Mouse (Mus musculus) MEL (cell line): ENCODE measurements around the gene Prkcb. TPM values are rescaled to one million over a fixed set of nuclear protein-coding genes. Genes with fewer than 3 reads are reported as not detected.

ENCODE experiments used
- DNase-seq: peaks from one replicate; pipeline ENCODE4 v3.0.0; 2011; ENCODE audit warnings: low read depth, low spot score
- H3K27ac ChIP-seq: 2 replicates; pipeline ENCODE4 v1.5.1; 2012; ENCODE audit warnings: low read depth, mild to moderate bottlenecking, control low read depth, low read length, moderate library complexity; ENCODE audit not compliant: control insufficient read depth
- H3K27me3 ChIP-seq, 2 experiments: fragments of 150-350 bp in 1 of 2; sonication (generic) in 1 of 2; 2 replicates each; pipeline ENCODE4 v1.6.1; 2012; ENCODE audit warnings: low read length in 2 of 2, mild to moderate bottlenecking in 2 of 2, improper control_type of control experiment in 1 of 2, moderate library complexity in 1 of 2; ENCODE audit not compliant: insufficient read depth in 2 of 2, control insufficient read depth in 1 of 2
- H3K36me3 ChIP-seq, 2 experiments: 2 replicates each; pipeline ENCODE4 v1.6.1; 2012 to 2014; ENCODE audit warnings: low read length in 2 of 2, improper control_type of control experiment in 1 of 2, inconsistent platforms in 1 of 2, mild to moderate bottlenecking in 1 of 2; ENCODE audit not compliant: insufficient read depth in 2 of 2, control insufficient read depth in 1 of 2
- H3K4me1 ChIP-seq, 2 experiments: fragments of 150-350 bp in 1 of 2; sonication (generic) in 1 of 2; 2 replicates each; pipeline ENCODE4 v1.6.1; 2012; ENCODE audit warnings: low read length in 2 of 2, improper control_type of control experiment in 1 of 2, mild to moderate bottlenecking in 1 of 2; ENCODE audit not compliant: insufficient read depth in 2 of 2, control insufficient read depth in 1 of 2
- H3K4me3 ChIP-seq, 2 experiments: fragments of 150-350 bp in 1 of 2; sonication (generic) in 1 of 2; 2 replicates each; pipeline ENCODE4 v1.5.1; 2012; ENCODE audit warnings: low read depth in 2 of 2, low read length in 2 of 2, mild to moderate bottlenecking in 2 of 2, moderate library complexity in 2 of 2, control low read depth in 1 of 2, improper control_type of control experiment in 1 of 2; ENCODE audit not compliant: control insufficient read depth in 1 of 2, insufficient read depth in 1 of 2
- H3K79me2 ChIP-seq: 2 replicates; pipeline ENCODE4 v1.6.1; 2012; ENCODE audit warnings: mild to moderate bottlenecking, low read length, moderate library complexity; ENCODE audit not compliant: control insufficient read depth, poor library complexity, insufficient read depth
- H3K9ac ChIP-seq: 2 replicates; pipeline ENCODE4 v1.6.1; 2012; ENCODE audit warnings: low read depth, mild to moderate bottlenecking, control low read depth, low read length, moderate library complexity; ENCODE audit not compliant: control insufficient read depth, poor library complexity, severe bottlenecking
- H3K9me3 ChIP-seq: fragments of 150-350 bp; sonication (generic); replicated peaks from 2 replicates; pipeline ENCODE4 v1.6.1; 2012; ENCODE audit warnings: mild to moderate bottlenecking, low read length, improper control_type of control experiment, moderate library complexity; ENCODE audit not compliant: insufficient read depth
- BHLHE40 ChIP-seq: IDR thresholded peaks from 2 replicates; pipeline ENCODE4 v1.6.1; 2012; ENCODE audit warnings: low read depth, mild to moderate bottlenecking, inconsistent platforms, low read length, improper control_type of control experiment, borderline replicate concordance
- E2F4 ChIP-seq: IDR thresholded peaks from 2 replicates; pipeline ENCODE4 v1.6.1; 2011; ENCODE audit warnings: low read depth, low read length, improper control_type of control experiment, borderline replicate concordance
- EP300 ChIP-seq, 2 experiments: IDR thresholded peaks; 2 replicates each; pipeline ENCODE4 v1.6.1; 2011; ENCODE audit warnings: improper control_type of control experiment in 2 of 2, low read length in 2 of 2, low read depth in 1 of 2, mild to moderate bottlenecking in 1 of 2
- ETS1 ChIP-seq: IDR thresholded peaks from 2 replicates; pipeline ENCODE4 v1.6.1; 2012; ENCODE audit warnings: low read depth, mild to moderate bottlenecking, inconsistent platforms, low read length, improper control_type of control experiment, moderate library complexity
- KAT2A ChIP-seq: conservative IDR thresholded peaks from 2 replicates; pipeline ENCODE4 v1.6.1; 2012; ENCODE audit warnings: low read depth, low read length, improper control_type of control experiment, inconsistent platforms
- MAX ChIP-seq: IDR thresholded peaks from 2 replicates; pipeline ENCODE4 v1.6.1; 2011; ENCODE audit warnings: low read length, improper control_type of control experiment
- MAZ ChIP-seq: IDR thresholded peaks from 2 replicates; pipeline ENCODE4 v1.6.1; 2012; ENCODE audit warnings: low read depth, mild to moderate bottlenecking, inconsistent platforms, low read length, improper control_type of control experiment
- MEF2A ChIP-seq: IDR thresholded peaks from 2 replicates; pipeline ENCODE4 v1.6.1; 2014; ENCODE audit warnings: low read depth, mild to moderate bottlenecking, inconsistent platforms, low read length, improper control_type of control experiment; ENCODE audit not compliant: poor library complexity, insufficient replicate concordance, severe bottlenecking; ENCODE audit errors: extremely low read depth
- MXI1 ChIP-seq: IDR thresholded peaks from 2 replicates; pipeline ENCODE4 v1.6.1; 2011; ENCODE audit warnings: mild to moderate bottlenecking, low read depth, low read length, improper control_type of control experiment
- POLR2AphosphoS2 ChIP-seq: IDR thresholded peaks from 2 replicates; pipeline ENCODE4 v1.6.1; 2011; ENCODE audit warnings: low read length, improper control_type of control experiment
- POLR2AphosphoS5 ChIP-seq: IDR thresholded peaks from 2 replicates; pipeline ENCODE4 v1.6.1; 2012; ENCODE audit warnings: low read depth, borderline replicate concordance, mild to moderate bottlenecking, inconsistent platforms, low read length, moderate library complexity, mixed read lengths
- RAD21 ChIP-seq: IDR thresholded peaks from 2 replicates; pipeline ENCODE4 v1.6.1; 2011; ENCODE audit warnings: mild to moderate bottlenecking, low read depth, low read length, improper control_type of control experiment
- SIN3A ChIP-seq: IDR thresholded peaks from 2 replicates; pipeline ENCODE4 v1.6.1; 2012; ENCODE audit warnings: low read length, improper control_type of control experiment, inconsistent platforms
- UBTF ChIP-seq: IDR thresholded peaks from 2 replicates; pipeline ENCODE4 v1.6.1; 2012; ENCODE audit warnings: low read depth, mild to moderate bottlenecking, inconsistent platforms, low read length, improper control_type of control experiment, moderate library complexity, borderline replicate concordance; ENCODE audit not compliant: insufficient read depth
- USF2 ChIP-seq, 2 experiments: IDR thresholded peaks; 2 replicates each; pipeline ENCODE4 v1.6.1; 2011 to 2012; ENCODE audit warnings: improper control_type of control experiment in 2 of 2, low read length in 2 of 2, borderline replicate concordance in 1 of 2, inconsistent platforms in 1 of 2, low read depth in 1 of 2, mild to moderate bottlenecking in 1 of 2; ENCODE audit not compliant: insufficient read depth in 1 of 2
- ZC3H11A ChIP-seq: IDR thresholded peaks from 2 replicates; pipeline ENCODE4 v1.6.1; 2012; ENCODE audit warnings: low read depth, mild to moderate bottlenecking, inconsistent platforms, low read length, improper control_type of control experiment
- ZNF384 ChIP-seq: IDR thresholded peaks from 2 replicates; pipeline ENCODE4 v1.6.1; 2012; ENCODE audit warnings: low read depth, mild to moderate bottlenecking, inconsistent platforms, low read length, improper control_type of control experiment
- polyA plus RNA-seq, 2 experiments: library from polyadenylated mRNA; stranded (reverse) in 1 of 2; unstranded in 1 of 2; fragments of >175 nt in 1 of 2; fragments of >200 nt in 1 of 2; gene quantifications; 2 replicates each; pipeline versions ENCODE4 v1.2.1 to v1.2.4; 2012; ENCODE audit warnings: low replicate concordance in 2 of 2, low read depth in 1 of 2; ENCODE audit not compliant: insufficient read length in 2 of 2, insufficient read depth in 1 of 2, missing spikeins in 1 of 2
- total RNA-seq: library from RNA; depleted of rRNA; stranded (reverse); fragments of 300-350 nt; gene quantifications from 2 replicates; pipeline ENCODE4 v1.2.3, GENCODE M21; 2012

The Prkcb gene
- total and polyA plus RNA-seq, 3 experiments, result not detected

DNA sequence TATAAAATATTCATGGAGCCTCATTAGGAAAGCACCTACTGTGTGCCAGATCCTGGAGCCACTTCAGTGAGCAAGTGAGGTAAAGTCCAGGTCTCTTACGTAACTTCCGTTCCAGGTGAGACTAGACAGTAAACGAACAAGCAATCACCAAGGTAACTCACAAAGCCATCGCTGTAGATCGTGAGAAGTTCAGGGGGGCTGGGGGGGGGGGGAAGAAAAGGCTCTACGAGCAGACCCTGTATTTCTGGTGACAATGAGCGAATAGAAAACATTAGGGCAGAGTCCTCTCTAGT is 22.1 kb downstream of the Prkcb start:
- Histone ChIP-seq H3K36me3 (no peaks in the 10 kb centered on the region), H3K9ac (no peak overlapping the region), H3K79me2 (no peaks in the 10 kb centered on the region), H3K27me3 (no peaks in the 10 kb centered on the region), H3K4me1 (no peaks in the 10 kb centered on the region), H3K9me3 (no peaks in the 10 kb centered on the region), H3K27ac (no peak overlapping the region), H3K4me3 (no peak overlapping the region)
- TF ChIP-seq POLR2AphosphoS2, result no peak
- TF ChIP-seq E2F4, result no peak
- TF ChIP-seq ETS1, result no peak
- TF ChIP-seq POLR2AphosphoS5, result no peak
- no peak for TF ChIP-seq MXI1
- DNase-seq, result no peak

DNA sequence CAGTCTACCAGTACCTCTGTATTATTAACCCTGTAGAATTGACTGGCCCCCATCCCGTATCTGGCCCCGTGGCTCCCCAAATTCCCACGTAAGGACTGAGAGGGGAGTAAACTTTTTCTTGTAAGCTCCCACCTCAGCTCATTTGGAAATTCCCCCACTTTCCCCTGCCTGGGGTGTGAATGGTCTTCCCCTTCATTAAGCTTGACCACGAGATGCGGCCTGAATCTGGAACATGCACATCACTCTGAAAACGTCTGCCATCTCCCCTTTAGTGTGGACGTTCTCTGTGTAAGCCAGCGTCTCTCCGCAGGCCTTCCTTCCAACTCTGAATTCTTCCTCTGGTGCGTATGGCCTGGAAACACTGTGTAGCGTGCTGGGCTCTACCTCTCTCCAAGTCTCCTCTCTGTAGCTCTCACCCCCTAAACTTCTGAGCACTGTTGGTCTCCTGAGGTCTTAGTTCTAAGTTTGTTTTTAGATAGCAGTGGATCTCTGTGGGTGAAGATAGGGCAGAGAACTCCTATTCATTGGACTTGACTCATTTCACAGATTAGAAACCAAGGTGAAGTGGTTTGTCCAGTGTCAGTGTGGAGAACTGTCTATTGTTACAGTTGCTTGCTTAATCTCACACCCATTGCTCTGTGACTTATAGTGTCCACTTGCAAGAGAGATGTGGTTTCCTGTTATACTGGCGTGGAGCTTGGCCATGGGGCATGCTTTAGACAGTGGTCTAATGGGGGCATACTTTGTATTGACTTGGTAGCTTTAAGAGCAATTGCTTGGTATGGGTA is 25.3 kb downstream of the Prkcb start:
- TF ChIP-seq KAT2A (no peak), ZC3H11A (no peak), EP300 (IDR thresholded peaks at IDR 0.05; ENCODE audit: low read depth in 1 of 2, low read length in 2 of 2) (no peak), USF2 (IDR thresholded peaks at IDR 0.05; ENCODE audit: borderline replicate concordance in 1 of 2, insufficient read depth in 1 of 2, low read depth in 1 of 2, low read length in 2 of 2) (no peak), SIN3A (no peak), BHLHE40 (no peak), MAX (no peak), RAD21 (no peak), UBTF (no peak), ZNF384 (no peak), MAZ (no peak), MEF2A (no peak)
- H3K9ac ChIP-seq, result no peak overlapping the region
- DNase-seq, result no peak

More for the DNA sequence above, 25.3 kb downstream of the Prkcb start:
- H3K27me3 ChIP-seq, result no peaks in the 10 kb centered on the region
- H3K9me3 ChIP-seq, result no peaks in the 10 kb centered on the region
- no peaks in the 10 kb centered on the region for H3K79me2 ChIP-seq
- no peak overlapping the region for H3K4me3 ChIP-seq
- no peaks in the 10 kb centered on the region for H3K36me3 ChIP-seq
- H3K4me1 ChIP-seq, result no peaks in the 10 kb centered on the region
- H3K27ac ChIP-seq, result no peak overlapping the region
